Mouse (Mus musculus) layer of hippocampus, postnatal 36 days (tissue): ENCODE data around the gene Cend1. TPM values are rescaled to one million over a fixed set of nuclear protein-coding genes. Genes with fewer than 3 reads are reported as not detected.

Experiments
- DNase-seq, 2 experiments: peaks; one replicate each; pipeline ENCODE4 v3.0.0; 2022
- total RNA-seq, 2 experiments: library from RNA; stranded (reverse); gene quantifications; 2 replicates each; pipeline ENCODE4 v1.2.3; 2021

Gene Cend1
- total RNA-seq, 2 experiments from 2014 or later: 250 to 269 TPM

GRCm38 (mm10) chr7:141443081-141443821 lies 14.0 kb upstream of the Cend1 start:
- no peak for DNase-seq

GRCm38 (mm10) chr7:141442199-141442598 lies 12.9 kb upstream of the Cend1 start:
- no peak for DNase-seq

GRCm38 (mm10) chr7:141441460-141441859 lies 12.2 kb upstream of the Cend1 start:
- DNase-seq: no peak

- DNase-seq: peak in 1 of 2 experiments; percentile 42
These were observed 11.3 kb upstream of the Cend1 start for GRCm38 (mm10) chr7:141440613-141441012.

GRCm38 (mm10) chr7:141439811-141440210 lies 10.5 kb upstream of the Cend1 start:
- DNase-seq: peak in 1 of 2 experiments; percentile 5

- peak in 1 of 2 experiments; percentile 3 for DNase-seq
These were observed 9.9 kb upstream of the Cend1 start for GRCm38 (mm10) chr7:141439140-141439679.

- peak in 1 of 2 experiments; percentile 4 for DNase-seq
These were observed 9.1 kb upstream of the Cend1 start for GRCm38 (mm10) chr7:141438201-141438968.

- DNase-seq: peak; percentile 82 to 83
These were observed 8.2 kb upstream of the Cend1 start, which contains the start of gene Slc25a22 for GRCm38 (mm10) chr7:141437178-141438120. Gene Slc25a22, minus strand, starts transcription at chr7:141437892.

GRCm38 (mm10) chr7:141436523-141436892 lies 7.2 kb upstream of the Cend1 start:
- no peak for DNase-seq

GRCm38 (mm10) chr7:141435856-141436522 lies 6.7 kb upstream of the Cend1 start:
- DNase-seq: peak in 1 of 2 experiments; percentile 17

GRCm38 (mm10) chr7:141435129-141435855 lies 6.0 kb upstream of the Cend1 start:
- peak; percentile 49 to 60 for DNase-seq

- peak; percentile 70 to 74 for DNase-seq
These were observed 5.2 kb upstream of the Cend1 start for GRCm38 (mm10) chr7:141434464-141434863.

- no peak for DNase-seq
These were observed 4.5 kb upstream of the Cend1 start for GRCm38 (mm10) chr7:141433517-141434400.

- peak in 1 of 2 experiments; percentile 27 for DNase-seq
These were observed 3.6 kb upstream of the Cend1 start for GRCm38 (mm10) chr7:141432741-141433516.

- DNase-seq: no peak
These were observed 2.9 kb upstream of the Cend1 start for GRCm38 (mm10) chr7:141432186-141432611.

- DNase-seq: no peak
These were observed 2.3 kb upstream of the Cend1 start for GRCm38 (mm10) chr7:141431434-141432185.

GRCm38 (mm10) chr7:141430585-141431240 lies 1.4 kb upstream of the Cend1 start:
- DNase-seq: no peak
